Mouse (Mus musculus) midbrain, embryonic 14.5 days (tissue): ENCODE measurements at regions not wholly inside any gene's neighbourhood (a gene's known extent, or its start where the extent isn't known, plus 50 kb on each side); places are given as distances from the start of the nearest gene placed in this dataset.

Source experiments
- ATAC-seq: fragments of 200-750 bp; cut with Nextera tagmentation; 2 replicates; pipeline ENCODE4 v1.8.0; 2017; ENCODE audit warnings: moderate number of reproducible peaks, moderate library complexity; ENCODE audit not compliant: low FRiP score, low TSS enrichment
- DNase-seq: peaks from one replicate; pipeline ENCODE4 v3.0.0-alpha.2; 2015
- H3K27ac ChIP-seq: fragments of 300-500 bp; sonication (generic); replicated peaks from 2 replicates; pipeline ENCODE4 v1.5.1; 2014; ENCODE audit warnings: mild to moderate bottlenecking, low read depth, low read length, moderate library complexity
- H3K27me3 ChIP-seq: fragments of 300-500 bp; sonication (generic); 2 replicates; pipeline ENCODE4 v1.6.1; 2014; ENCODE audit warnings: low read length, control low read depth, mixed read lengths; ENCODE audit not compliant: control insufficient read depth, insufficient read depth
- H3K36me3 ChIP-seq: fragments of 300-500 bp; sonication (generic); 2 replicates; pipeline ENCODE4 v1.6.1; 2014; ENCODE audit warnings: low read length, control low read depth; ENCODE audit not compliant: control insufficient read depth, insufficient read depth
- H3K4me1 ChIP-seq: fragments of 300-500 bp; sonication (generic); 2 replicates; pipeline ENCODE4 v1.6.1; 2014; ENCODE audit warnings: mild to moderate bottlenecking, antibody characterized with exemption, low read length, control low read depth; ENCODE audit not compliant: control insufficient read depth, insufficient read depth
- H3K4me2 ChIP-seq: fragments of 300-500 bp; sonication (generic); 2 replicates; pipeline ENCODE4 v1.6.1; 2014; ENCODE audit warnings: mild to moderate bottlenecking, low read length, moderate library complexity
- H3K4me3 ChIP-seq: fragments of 300-500 bp; sonication (generic); replicated peaks from 2 replicates; pipeline ENCODE4 v1.5.1; 2014; ENCODE audit warnings: low read depth, low read length
- H3K9ac ChIP-seq: fragments of 300-500 bp; sonication (generic); replicated peaks from 2 replicates; pipeline ENCODE4 v1.6.1; 2014; ENCODE audit warnings: mild to moderate bottlenecking, low read length, moderate library complexity
- H3K9me3 ChIP-seq: fragments of 300-500 bp; sonication (generic); 2 replicates; pipeline ENCODE4 v1.6.1; 2016; ENCODE audit warnings: low read length, control low read depth, mixed read lengths; ENCODE audit not compliant: control insufficient read depth
- WGBS: fragments of 180-500 bp; shearing (Covaris S2); extraction: QIAGEN DNeasy Blood & Tissue Kit; methylation state at CpG from one replicate; pipeline ENCODE4 v1.1.7; 2014; 5-methylcytosine and 5-hydroxymethylcytosine counted together

DNA sequence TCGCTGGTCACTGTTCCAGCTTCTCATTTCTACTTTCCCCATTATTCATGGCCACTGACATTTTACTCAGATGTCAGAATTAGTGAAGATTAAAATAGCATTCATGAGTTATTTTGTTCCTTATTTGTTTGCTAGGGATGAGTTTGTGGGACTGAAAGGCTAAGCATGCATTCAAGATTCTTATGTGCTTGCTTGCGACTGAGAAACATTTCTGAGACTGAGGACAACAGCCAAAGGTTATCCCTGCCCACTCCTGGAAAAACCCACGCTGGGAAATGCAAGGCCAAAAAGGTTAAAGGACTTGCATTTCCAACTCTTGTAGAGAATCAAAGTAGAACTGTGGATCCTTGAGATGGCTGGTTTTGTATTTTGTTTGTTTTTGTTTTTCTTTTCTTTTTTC, 192.0 kb upstream of the Gm5148 start:
- Histone ChIP-seq H3K9me3 (no peaks in the 10 kb centered on the region), H3K36me3 (no peaks in the 10 kb centered on the region), H3K27me3 (no peaks in the 10 kb centered on the region), H3K4me3 (no peak overlapping the region), H3K4me1 (0 out of 2 replicates have a peak, but pooled peaks cover 4% of the 10 kb centered on the region), H3K27ac (no peak overlapping the region), H3K9ac (no peak overlapping the region), H3K4me2 (no peak overlapping the region)
- WGBS, result 67% methylated on average over 3 of the region's 3 CpGs
- ATAC-seq (no peak), DNase-seq (no peak)

DNA sequence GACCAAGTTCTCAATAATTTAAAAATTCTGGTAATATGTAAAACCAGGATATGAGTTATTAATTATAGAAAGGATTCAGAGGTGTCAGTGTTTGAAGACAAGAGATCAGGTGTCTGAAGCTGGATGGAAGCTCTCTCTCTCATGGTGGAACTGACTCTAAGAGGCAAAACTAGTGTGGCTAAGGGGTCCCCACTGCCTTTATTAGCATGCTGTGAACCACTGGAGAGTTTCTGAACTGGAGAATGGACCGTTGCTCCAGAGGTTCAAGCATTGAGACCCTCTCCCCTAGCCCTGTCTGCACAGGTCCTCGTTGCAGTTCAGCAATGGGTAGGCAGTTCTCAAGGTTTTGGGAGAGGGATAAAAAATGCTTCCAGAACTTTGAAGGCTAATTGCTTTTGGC, 191.4 kb upstream of the Gm5148 start:
- Histone ChIP-seq H3K4me1 (0 out of 2 replicates have a peak, but pooled peaks cover 4% of the 10 kb centered on the region), H3K27me3 (no peaks in the 10 kb centered on the region), H3K27ac (no peak overlapping the region), H3K4me2 (no peak overlapping the region), H3K9me3 (no peaks in the 10 kb centered on the region), H3K9ac (no peak overlapping the region), H3K36me3 (no peaks in the 10 kb centered on the region), H3K4me3 (no peak overlapping the region)
- WGBS, result 60% methylated on average over 2 of the region's 2 CpGs
- ATAC-seq (no peak), DNase-seq (no peak)

DNA sequence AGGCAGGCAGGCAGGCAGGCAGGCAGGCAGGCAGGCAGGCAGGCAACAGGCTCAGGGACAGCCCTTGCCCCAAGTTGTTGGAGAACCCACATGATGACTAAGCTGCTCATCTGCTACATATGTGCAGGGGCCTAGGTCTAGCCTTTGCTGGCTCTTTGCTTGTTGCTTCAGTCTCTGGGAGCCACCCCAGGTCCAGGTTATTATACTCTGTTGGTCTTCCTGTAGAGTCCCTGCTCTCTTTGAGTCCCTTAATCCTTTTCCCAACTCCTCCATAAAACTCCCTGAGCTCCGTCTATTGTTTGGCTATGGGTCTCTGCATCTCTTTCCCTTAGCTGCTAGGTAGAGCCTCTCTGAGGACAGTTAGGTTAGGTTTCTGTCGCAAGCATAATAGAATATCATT, 189.8 kb upstream of the Gm5148 start:
- no peak overlapping the region for H3K27ac ChIP-seq
- H3K9me3 ChIP-seq, result no peaks in the 10 kb centered on the region
- no peak overlapping the region for H3K4me2 ChIP-seq
- no peak overlapping the region for H3K9ac ChIP-seq
- H3K4me1 ChIP-seq, result 0 out of 2 replicates have a peak, but pooled peaks cover 4% of the 10 kb centered on the region
- no peaks in the 10 kb centered on the region for H3K36me3 ChIP-seq
- H3K4me3 ChIP-seq, result no peak overlapping the region
- H3K27me3 ChIP-seq, result no peaks in the 10 kb centered on the region
- DNase-seq (no peak), ATAC-seq (no peak)
- 90% methylated on average over 2 of the region's 2 CpGs for WGBS

DNA sequence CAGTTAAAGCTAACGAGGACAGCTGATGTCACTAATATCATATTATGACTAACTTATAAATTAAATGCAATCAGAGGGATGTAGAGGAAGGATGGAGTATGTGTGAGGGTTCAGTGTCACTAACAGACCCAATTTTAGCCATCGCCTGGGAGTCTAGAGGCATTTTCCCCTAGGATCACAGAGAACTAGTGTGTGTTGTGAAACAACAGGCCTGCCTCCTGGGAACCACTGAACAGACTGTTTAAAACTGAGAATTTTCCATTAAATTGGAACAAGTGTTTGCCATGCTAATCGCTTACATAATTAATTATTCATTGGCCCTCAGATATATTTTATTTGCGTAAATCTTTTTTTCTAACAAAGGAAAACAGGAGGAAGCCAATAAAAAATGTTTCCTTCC, 185.5 kb upstream of the Gm5148 start:
- no peak for ATAC-seq
- no peak overlapping the region for H3K4me2 ChIP-seq
- no peaks in the 10 kb centered on the region for H3K9me3 ChIP-seq
- H3K27me3 ChIP-seq, result no peaks in the 10 kb centered on the region
- H3K4me3 ChIP-seq, result no peak overlapping the region
- no peaks in the 10 kb centered on the region for H3K4me1 ChIP-seq
- no peak overlapping the region for H3K27ac ChIP-seq
- no peak overlapping the region for H3K9ac ChIP-seq
- WGBS, result 92% methylated on average over 4 of the region's 4 CpGs
- no peak for DNase-seq
- H3K36me3 ChIP-seq, result no peaks in the 10 kb centered on the region

DNA sequence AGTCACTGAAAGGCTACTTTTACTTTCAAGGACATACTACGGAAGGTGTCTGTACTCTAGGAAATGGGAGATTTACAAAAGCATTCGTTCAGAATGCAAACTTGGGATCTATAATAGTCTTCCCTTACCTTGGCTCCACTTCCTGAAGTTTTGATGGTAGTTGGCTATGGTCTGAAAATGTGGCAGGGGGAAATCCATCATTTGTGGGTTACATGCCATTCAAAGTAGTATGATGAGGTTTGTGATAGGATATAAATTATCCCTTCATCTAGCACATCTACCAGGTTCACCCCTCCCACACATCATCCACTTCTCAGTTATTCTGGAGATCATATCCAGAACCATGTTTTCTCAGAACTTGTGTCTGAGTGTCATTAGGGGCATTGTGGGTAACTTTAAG, 184.7 kb upstream of the Gm5148 start:
- Histone ChIP-seq H3K4me1 (no peaks in the 10 kb centered on the region), H3K9me3 (no peaks in the 10 kb centered on the region), H3K27ac (no peak overlapping the region), H3K27me3 (no peaks in the 10 kb centered on the region), H3K36me3 (no peaks in the 10 kb centered on the region), H3K9ac (no peak overlapping the region), H3K4me3 (no peak overlapping the region), H3K4me2 (no peak overlapping the region)
- ATAC-seq (no peak), DNase-seq (no peak)
- WGBS, result 85% methylated on average over 2 of the region's 2 CpGs

DNA sequence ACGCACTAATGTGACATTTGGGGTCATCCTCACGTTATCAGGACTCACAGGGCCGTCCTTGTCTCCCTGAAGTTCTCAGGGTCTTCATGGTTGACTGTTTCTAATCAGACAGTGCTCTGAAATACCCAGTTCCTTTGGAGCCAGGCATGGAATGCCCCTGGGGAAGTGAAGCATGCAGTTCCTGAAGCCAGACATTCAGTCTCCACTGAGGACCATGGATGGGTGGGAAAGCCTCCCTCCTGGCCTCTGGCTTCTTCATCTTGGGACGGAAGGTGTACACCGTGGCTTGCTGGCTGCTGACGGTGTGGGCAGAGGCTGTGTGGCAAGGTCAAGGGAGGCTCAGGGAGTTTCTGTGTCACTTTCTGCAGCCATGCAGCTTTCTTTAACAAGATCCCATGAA, 184.2 kb upstream of the Gm5148 start:
- H3K27me3 ChIP-seq, result no peaks in the 10 kb centered on the region
- H3K36me3 ChIP-seq, result no peaks in the 10 kb centered on the region
- no peak overlapping the region for H3K4me3 ChIP-seq
- 57% methylated on average over 6 of the region's 6 CpGs for WGBS
- no peak for DNase-seq
- no peak overlapping the region for H3K9ac ChIP-seq
- no peaks in the 10 kb centered on the region for H3K4me1 ChIP-seq
- ATAC-seq, result no peak
- H3K9me3 ChIP-seq, result no peaks in the 10 kb centered on the region
- no peak overlapping the region for H3K27ac ChIP-seq
- no peak overlapping the region for H3K4me2 ChIP-seq

DNA sequence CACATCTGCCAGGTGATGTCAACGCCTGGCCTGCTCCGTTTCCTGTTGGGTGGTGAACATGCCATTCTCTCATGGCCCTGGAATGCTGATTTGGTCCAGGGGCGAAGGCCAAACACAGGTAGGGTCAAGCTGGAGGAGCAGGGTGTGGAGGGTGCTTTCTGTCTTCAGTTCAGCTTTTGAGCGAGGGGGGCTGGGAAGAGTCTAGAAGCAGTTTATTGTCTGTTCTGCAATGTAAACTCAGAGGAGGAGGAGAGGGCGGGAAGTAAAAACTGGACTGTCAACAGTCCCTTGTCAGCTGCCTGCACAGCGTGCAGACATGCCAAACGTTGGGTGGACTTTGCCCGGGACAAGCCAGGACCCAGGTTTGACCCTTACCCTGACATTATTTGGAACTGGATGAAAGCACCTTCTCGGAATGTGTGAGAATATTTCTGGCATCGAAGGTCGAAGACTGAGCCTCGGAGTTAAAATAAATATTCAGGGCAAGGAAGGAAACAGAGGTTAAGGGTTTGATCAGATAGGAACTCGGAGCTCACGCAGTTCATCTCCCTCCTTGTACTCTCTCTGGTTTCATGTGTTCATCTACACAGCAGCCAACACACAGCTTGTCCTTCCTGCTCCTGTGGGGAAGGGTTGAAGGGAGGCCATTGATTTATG, 183.3 kb upstream of the Gm5148 start:
- Histone ChIP-seq H3K27ac (no peak overlapping the region), H3K4me2 (no peak overlapping the region), H3K9ac (no peak overlapping the region), H3K4me1 (no peaks in the 10 kb centered on the region), H3K36me3 (no peaks in the 10 kb centered on the region), H3K9me3 (no peaks in the 10 kb centered on the region), H3K4me3 (no peak overlapping the region), H3K27me3 (no peaks in the 10 kb centered on the region)
- ATAC-seq (no peak), DNase-seq (no peak)
- 64% methylated on average over 14 of the region's 14 CpGs for WGBS

DNA sequence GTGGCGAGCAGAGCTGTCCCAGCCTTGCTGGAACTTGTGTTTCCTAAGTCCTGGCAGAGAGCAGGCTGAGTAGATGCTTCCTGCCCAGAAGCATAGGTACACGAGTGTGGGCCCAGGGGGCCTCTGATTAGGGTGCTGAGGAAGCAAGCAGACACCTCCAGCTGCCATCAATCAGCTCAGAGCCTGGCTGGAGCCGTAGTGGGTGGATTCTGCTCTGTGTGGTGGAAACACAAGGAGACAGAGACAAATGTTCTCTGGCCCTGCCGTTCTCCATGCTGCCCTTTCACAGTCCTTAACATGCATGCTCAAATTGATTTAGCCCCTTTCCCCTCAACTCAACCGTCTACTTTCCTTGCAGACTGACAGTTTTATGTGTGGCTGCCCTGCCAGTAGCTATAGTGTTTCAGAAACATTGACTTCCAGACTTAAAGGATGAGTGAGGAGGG, 182.5 kb upstream of the Gm5148 start:
- H3K9ac ChIP-seq, result no peak overlapping the region
- ATAC-seq (no peak), DNase-seq (peak; percentile 8)
- H3K27me3 ChIP-seq, result no peaks in the 10 kb centered on the region
- H3K4me1 ChIP-seq, result no peaks in the 10 kb centered on the region
- WGBS, result 27% methylated on average over 5 of the region's 5 CpGs
- no peak overlapping the region for H3K27ac ChIP-seq
- no peaks in the 10 kb centered on the region for H3K36me3 ChIP-seq
- no peak overlapping the region for H3K4me3 ChIP-seq
- H3K9me3 ChIP-seq, result no peaks in the 10 kb centered on the region
- H3K4me2 ChIP-seq, result no peak overlapping the region

DNA sequence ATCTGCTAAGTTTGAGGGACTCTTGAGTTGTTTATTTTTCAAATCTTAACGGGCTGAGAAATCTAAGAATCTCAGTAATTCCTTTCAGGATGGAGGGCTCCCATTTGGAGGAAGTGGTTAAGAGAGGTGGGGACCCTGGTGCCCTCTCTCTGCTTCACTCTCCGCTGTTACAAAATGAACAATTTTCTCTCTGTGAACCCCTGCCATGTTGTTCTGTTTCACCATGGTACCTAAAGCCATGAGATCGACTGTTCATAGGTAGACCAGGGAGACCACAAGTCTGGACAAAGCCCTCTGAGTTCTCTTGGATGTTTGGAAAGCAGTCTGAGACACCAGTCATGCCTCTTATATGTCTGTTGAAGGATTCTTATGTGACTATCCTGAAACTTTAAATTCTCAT, 179.9 kb upstream of the Gm5148 start:
- ATAC-seq (no peak), DNase-seq (no peak)
- Histone ChIP-seq H3K9me3 (no peaks in the 10 kb centered on the region), H3K4me1 (no peaks in the 10 kb centered on the region), H3K36me3 (no peaks in the 10 kb centered on the region), H3K27me3 (no peaks in the 10 kb centered on the region), H3K4me2 (no peak overlapping the region), H3K4me3 (no peak overlapping the region), H3K27ac (no peak overlapping the region), H3K9ac (no peak overlapping the region)
- WGBS, result 94% methylated on average over 3 of the region's 3 CpGs
